Mouse (Mus musculus) heart, adult 2 months (tissue): Measurements from ENCODE around the gene Slc6a6. TPM values are rescaled to one million over a fixed set of nuclear protein-coding genes. Genes with fewer than 3 reads are reported as not detected.
A peak's percentile ranks its signal among the peaks of the same experiment; 100 is the strongest.

ENCODE experiments used
- DNase-seq, 2 experiments: peaks; one replicate each; pipeline ENCODE4 v3.0.0; 2021
- H3K27ac ChIP-seq: fragments of 200-600 bp; 2 replicates; pipeline ENCODE4 v1.8.1; 2022
- H3K27me3 ChIP-seq: fragments of 200-500 bp; 2 replicates; pipeline ENCODE4 v1.6.1; 2012; ENCODE audit warnings: mild to moderate bottlenecking, low read length, inconsistent platforms, mixed read lengths; ENCODE audit not compliant: control insufficient read depth, insufficient read depth
- H3K36me3 ChIP-seq: fragments of 200-500 bp; 2 replicates; pipeline ENCODE4 v1.6.1; 2012; ENCODE audit warnings: low read length, inconsistent platforms; ENCODE audit not compliant: control insufficient read depth, insufficient read depth
- H3K4me1 ChIP-seq: fragments of 200-500 bp; 2 replicates; pipeline ENCODE4 v1.6.1; 2011; ENCODE audit warnings: low read length; ENCODE audit not compliant: control insufficient read depth, insufficient read depth
- H3K4me3 ChIP-seq: fragments of 200-600 bp; 2 replicates; pipeline ENCODE4 v1.8.1; 2022
- H3K79me2 ChIP-seq: fragments of 200-500 bp; replicated peaks from 2 replicates; pipeline ENCODE4 v1.6.1; 2012; ENCODE audit warnings: mild to moderate bottlenecking, inconsistent platforms, low read length, moderate library complexity, mixed read lengths; ENCODE audit not compliant: control insufficient read depth, insufficient read depth
- H3K9ac ChIP-seq: fragments of 200-500 bp; 2 replicates; pipeline ENCODE4 v1.6.1; 2012; ENCODE audit warnings: low read depth, mild to moderate bottlenecking, control low read depth, inconsistent platforms, low read length, mixed read lengths
- CTCF ChIP-seq: fragments of 200-600 bp; IDR thresholded peaks from 2 replicates; pipeline ENCODE4 v1.8.1; 2022; ENCODE audit warnings: antibody characterized with exemption, mild to moderate bottlenecking, moderate library complexity
- EP300 ChIP-seq: fragments of 200-500 bp; IDR thresholded peaks from 2 replicates; pipeline ENCODE4 v1.6.1; 2011; ENCODE audit warnings: low read depth, low read length, control low read depth; ENCODE audit not compliant: insufficient read depth
- POLR2A ChIP-seq: fragments of 200-500 bp; IDR thresholded peaks from 2 replicates; pipeline ENCODE4 v1.6.1; 2011; ENCODE audit warnings: mild to moderate bottlenecking, low read depth, low read length, control low read depth; ENCODE audit not compliant: insufficient read depth
- WGBS: fragments of 180-500 bp; shearing (Covaris S2); methylation state at CpG from one replicate; pipeline ENCODE4 v1.1.7; 2018; 5-methylcytosine and 5-hydroxymethylcytosine counted together
- intact Hi-C: fragments of 180-260 bp; cut with DNase I; formaldehyde crosslinking; loops from one replicate; pipeline ENCODE4 v1.15.1; 2025
- polyA plus RNA-seq: library from polyadenylated mRNA; depleted of rRNA; stranded (reverse); fragments of >200 nt; gene quantifications from 2 replicates; pipeline ENCODE4 v1.2.3, GENCODE M21; 2012; rRNA removed
- total RNA-seq, 2 experiments: library from RNA; stranded (reverse); gene quantifications; 2 replicates each; pipeline ENCODE4 v1.2.3; 2021

Gene Slc6a6
- total and polyA plus RNA-seq, 3 experiments: 56.4 to 96.9 (median 86.2) TPM

DNA sequence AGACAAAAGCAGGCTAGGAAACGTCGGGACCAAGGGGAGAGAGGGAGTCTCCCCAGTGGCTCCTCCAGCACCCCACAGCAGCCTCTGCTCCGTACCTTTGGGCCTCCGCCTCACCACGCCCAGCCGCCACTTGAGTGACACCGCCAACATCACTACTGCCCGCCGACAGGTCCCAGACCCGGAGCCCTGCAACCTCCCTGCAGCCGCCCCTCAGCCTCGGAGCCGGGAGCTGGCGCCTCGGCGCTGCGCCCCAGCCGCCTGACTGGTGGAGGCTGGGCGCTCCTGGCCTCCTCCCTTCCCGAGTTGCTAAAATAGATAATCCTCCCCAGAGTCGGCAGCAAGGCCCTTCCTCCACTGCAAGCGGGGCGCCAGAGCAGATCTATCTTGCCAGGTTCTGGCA, 123.3 kb downstream of the Slc6a6 start:
- intact Hi-C loops: no loop called here
- no peaks in the 10 kb centered on the region for H3K27me3 ChIP-seq
- peak overlapping the region; percentile 43 for H3K4me3 ChIP-seq
- TF ChIP-seq CTCF (no peak), POLR2A (no peak), EP300 (no peak)
- 0 out of 2 replicates have a peak overlapping the region, but pooled peaks have one; percentile 2 for H3K9ac ChIP-seq
- whole genome bisulfite sequencing: 3% methylated on average over 23 of the region's 23 CpGs
- H3K4me1 ChIP-seq: no peaks in the 10 kb centered on the region
- H3K36me3 ChIP-seq: no peaks in the 10 kb centered on the region
- peak; percentile 44 to 46 for DNase-seq
- H3K27ac ChIP-seq: peak overlapping the region; percentile 53
- H3K79me2 ChIP-seq: no peaks in the 10 kb centered on the region

DNA sequence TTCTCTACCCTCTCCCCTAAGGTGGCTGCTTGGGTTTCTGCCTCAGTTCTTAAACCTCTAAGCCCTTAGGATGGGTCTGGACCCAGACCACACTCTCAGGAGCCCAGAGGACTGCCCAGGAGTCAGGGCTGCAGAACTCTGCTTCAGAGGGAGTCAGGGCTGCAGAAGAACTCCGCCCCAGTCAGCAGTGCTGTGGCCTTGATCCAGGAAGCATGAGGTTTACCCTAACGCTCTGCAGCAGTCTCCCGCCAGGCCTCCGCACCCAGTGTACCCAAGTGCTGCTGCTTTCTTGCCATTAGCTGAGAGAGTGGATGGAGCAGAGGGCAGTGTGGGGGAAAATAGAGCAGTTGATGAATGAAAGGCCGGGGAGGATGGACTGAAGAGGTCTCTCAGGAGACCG, 124.2 kb downstream of the Slc6a6 start:
- DNase-seq: no peak
- Histone ChIP-seq H3K9ac (no peak overlapping the region), H3K36me3 (no peaks in the 10 kb centered on the region), H3K27me3 (no peaks in the 10 kb centered on the region), H3K27ac (no peak overlapping the region), H3K4me1 (no peaks in the 10 kb centered on the region), H3K4me3 (no peak overlapping the region), H3K79me2 (no peaks in the 10 kb centered on the region)
- TF ChIP-seq POLR2A: no peak
- TF ChIP-seq CTCF: no peak
- no peak for TF ChIP-seq EP300
- intact Hi-C loops: no loop called here
- 35% methylated on average over 6 of the region's 6 CpGs for WGBS

Other genes starting within 250 kb of the Slc6a6 start
- gene Chchd4, start 210.5 kb upstream of the Slc6a6 start, total RNA-seq: 10 to 100 TPM; 15.3 to 17.0 TPM
- 8.7 and 12.8 TPM in 2 replicates for gene Chchd4, start 210.5 kb upstream of the Slc6a6 start, polyA plus RNA-seq
- 10 to 100 TPM; 23.1 to 24.4 TPM for gene Tmem43, start 210.3 kb upstream of the Slc6a6 start, total RNA-seq
- gene Tmem43, start 210.3 kb upstream of the Slc6a6 start, polyA plus RNA-seq: 29.8 and 34.0 TPM in 2 replicates
- 10 to 100 TPM in 1 of 2 experiments, 1 to 10 TPM in 1; 9.3 to 10.7 TPM for gene Xpc, start 168.2 kb upstream of the Slc6a6 start, total RNA-seq
- 5.6 and 7.7 TPM in 2 replicates for gene Xpc, start 168.2 kb upstream of the Slc6a6 start, polyA plus RNA-seq
- 10 to 100 TPM; 55.8 to 59.7 TPM for gene Lsm3, start 168.1 kb upstream of the Slc6a6 start, total RNA-seq
- 31.0 and 50.3 TPM in 2 replicates for gene Lsm3, start 168.1 kb upstream of the Slc6a6 start, polyA plus RNA-seq
- 10 to 100 TPM in 1 of 2 experiments, 1 to 10 TPM in 1; 8.5 to 12.4 TPM for gene Grip2, start 143.2 kb downstream of the Slc6a6 start, total RNA-seq
- gene Grip2, start 143.2 kb downstream of the Slc6a6 start, polyA plus RNA-seq: 25.2 and 37.9 TPM in 2 replicates
- 10 to 100 TPM in 1 of 2 experiments, 1 to 10 TPM in 1; 9.0 to 10.1 TPM for gene Ccdc174, start 194.0 kb downstream of the Slc6a6 start, total RNA-seq
- 2.8 and 4.1 TPM in 2 replicates for gene Ccdc174, start 194.0 kb downstream of the Slc6a6 start, polyA plus RNA-seq
- under 1 TPM; 0.52 to 0.78 TPM for gene 4930590J08Rik, start 218.8 kb downstream of the Slc6a6 start, total RNA-seq
- gene 4930590J08Rik, start 218.8 kb downstream of the Slc6a6 start, polyA plus RNA-seq: 0.43 and 0.94 TPM in 2 replicates